Mouse (Mus musculus) c-Kit-negative CD71-positive TER-119-positive erythroid progenitor cells, embryonic 14.5 days (primary cell): ENCODE data around the gene Nrbp1.
A peak's percentile ranks its signal among the peaks of the same experiment; 100 is the strongest.
"Not testable (repeated sequence)": the region's sequence is repeated elsewhere in the genome, so short reads cannot be mapped to it uniquely, and the experiment has no call there.

ENCODE experiments used
- DNase-seq: peaks from one replicate; pipeline ENCODE4 v3.0.0-alpha.2; 2013; ENCODE audit warnings: low read depth, low spot score

Nrbp1 gene

DNA sequence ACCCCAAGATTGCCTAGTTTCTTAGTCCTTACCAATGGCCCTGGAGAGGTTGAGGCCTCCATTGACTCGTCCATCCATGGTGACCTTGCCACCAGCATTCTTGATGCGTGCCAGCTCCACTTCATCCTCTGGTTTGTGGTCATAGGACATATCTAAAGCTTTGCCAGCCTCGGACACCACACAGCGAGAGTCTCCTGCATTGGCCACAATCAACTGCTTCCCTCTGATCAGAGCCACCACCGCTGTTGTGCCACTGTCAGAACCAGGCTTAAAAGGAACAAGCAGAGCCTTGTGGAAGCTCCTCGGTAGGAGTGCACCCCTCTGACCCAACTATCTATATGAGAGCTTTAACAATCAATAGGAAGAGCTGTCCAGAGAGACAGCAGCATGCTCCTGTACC, 36.2 kb upstream of the Nrbp1 start:
- DNase-seq: no peak

DNA sequence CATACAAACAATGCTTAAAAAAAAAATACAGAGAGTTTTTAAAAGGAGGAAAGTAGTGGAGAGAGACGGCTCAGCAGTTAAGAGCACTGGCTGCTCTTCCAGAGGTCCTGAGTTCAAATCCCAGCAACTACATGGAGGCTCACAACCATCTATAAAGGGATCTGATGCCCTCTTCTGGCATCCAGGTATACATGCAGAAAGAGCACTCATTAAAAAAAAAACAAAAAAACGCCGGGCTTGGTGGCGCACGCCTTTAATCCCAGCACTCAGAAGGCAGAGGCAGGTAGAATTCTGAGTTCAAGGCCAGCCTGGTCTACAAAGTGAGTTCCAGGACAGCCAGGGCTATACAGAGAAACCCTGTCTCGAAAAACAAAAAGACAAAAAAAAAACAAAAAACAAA, 24.1 kb upstream of the Nrbp1 start:
- DNase-seq: not testable (repeated sequence)

DNA sequence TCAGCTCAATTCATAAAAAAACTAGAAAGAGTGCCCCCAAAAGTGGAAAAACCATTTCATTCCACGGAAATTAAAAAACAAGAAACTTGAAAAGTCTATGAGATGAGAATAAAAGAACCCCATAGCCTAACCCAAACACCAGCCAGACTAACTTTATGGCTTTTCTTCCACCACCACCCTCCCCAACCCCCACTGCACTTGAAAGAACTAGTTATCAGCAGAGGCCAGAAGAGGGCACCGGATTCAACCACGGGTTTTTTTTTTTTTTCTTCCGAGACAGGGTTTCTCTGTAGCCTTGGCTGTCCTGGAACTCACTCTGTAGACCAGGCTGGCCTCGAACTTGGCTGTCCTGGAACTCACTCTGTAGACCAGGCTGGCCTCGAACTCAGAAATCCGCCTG, 22.4 kb upstream of the Nrbp1 start:
- no peak for DNase-seq

DNA sequence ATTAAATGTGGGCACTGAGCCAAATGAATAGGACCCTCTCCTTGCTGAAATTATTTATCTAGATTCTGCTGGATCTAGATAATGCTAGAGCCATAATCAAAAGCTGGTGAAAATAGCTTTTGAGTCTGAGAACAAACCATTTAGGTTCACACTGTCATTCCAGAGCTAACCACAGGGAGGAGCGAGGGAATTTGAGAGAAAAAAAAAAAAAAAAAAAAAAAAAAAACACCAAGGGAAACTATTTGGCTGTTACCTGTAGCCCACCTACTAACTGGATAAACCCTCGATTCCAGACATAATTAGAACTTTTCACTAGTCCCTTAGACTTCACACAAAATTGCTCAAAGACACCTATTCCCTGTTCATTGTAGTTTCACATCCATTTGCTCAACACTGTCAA, 21.6 kb upstream of the Nrbp1 start:
- DNase-seq: peak; percentile 56

DNA sequence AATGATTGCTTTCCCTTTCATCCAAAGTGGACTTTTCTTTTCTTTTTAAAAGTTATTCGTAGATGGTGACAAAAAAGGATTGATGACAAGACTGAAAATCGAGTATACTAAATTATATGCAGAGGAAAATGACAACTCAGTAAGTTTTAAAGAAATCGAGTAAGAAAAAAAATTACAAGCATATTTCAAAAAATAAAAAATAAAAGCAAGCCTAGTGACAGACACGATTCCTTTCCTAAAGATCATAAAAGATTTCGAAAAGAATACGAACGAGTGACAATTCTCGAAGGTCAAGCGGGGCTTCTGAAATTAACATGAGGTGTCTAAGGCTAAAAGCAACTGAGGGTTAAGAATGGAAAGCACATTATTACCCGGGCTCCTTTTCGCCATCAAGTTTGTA, 21.2 kb upstream of the Nrbp1 start:
- DNase-seq: no peak

DNA sequence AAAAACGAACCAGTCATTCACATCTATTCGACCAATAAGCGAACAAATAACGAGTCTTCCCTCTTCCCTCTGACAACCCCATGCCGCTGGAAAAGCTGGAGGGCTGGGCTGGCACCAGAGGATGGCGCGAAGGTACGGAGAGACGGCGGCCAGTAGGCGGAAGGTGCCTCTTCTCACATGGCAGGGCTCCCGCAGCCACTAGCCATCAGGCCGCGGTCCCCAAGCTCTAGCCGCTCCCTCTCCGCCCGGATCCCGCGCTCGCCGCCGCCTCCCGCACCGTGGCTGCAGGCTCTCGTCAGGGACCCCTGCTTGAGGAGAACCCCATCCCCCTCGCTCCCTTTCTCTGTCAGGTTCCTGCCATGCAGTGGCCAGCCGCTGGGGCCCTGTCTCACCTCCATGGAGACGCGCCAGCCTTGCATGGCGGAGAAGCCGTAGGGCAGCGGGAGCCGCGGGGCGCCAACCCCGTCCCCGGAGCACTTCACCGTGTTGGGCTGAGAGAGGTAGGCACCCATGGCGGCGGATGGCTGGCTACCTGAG, 20.7 kb upstream of the Nrbp1 start:
- DNase-seq: peak; percentile 42

DNA sequence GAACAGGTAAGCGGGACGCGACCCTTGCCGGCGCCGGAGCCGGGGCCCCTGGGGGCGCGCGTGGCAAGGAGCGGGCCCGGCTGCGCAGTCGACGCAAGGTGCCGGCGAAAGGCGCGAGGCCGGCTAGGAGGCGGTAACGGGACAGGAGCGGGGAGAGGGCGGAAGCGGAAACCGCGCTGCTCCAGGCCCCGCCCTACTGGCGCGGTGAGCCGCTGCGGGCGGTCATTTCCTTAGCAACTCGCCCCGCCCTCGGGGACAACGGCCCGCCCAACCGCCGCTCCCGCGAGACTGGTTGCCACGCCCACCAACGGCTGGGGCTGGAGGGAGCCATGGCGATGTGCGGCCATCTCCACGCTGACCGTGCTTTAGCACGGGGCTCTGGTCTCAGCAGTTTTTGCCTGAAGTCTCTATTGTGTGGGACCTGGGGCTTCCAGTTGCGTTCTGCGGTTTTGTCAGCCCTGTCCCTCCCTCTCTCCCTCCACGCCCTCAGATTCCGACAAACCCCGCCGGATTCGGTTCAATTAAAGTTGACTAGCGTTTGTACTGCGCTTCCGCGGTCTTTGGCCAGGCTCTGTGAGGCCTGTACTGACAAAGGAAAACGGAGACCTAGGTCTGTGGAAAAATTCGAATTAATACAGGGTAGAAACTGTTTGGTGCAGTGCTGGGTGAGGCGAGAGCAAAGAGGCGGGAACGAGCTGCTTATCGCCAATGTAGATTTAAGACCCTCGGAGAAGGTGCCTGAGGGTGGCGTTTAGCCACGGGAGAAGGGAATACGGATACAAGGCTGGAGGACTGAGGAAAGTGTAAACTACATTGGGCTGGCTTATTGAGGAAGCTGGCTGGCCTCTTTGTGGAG, 20.0 kb upstream of the Nrbp1 start, which contains the start of gene Ppm1g:
Ppm1g (minus strand) TSS at position 240 of the 856 bp plus-strand sequence.
- DNase-seq: peak; percentile 94

DNA sequence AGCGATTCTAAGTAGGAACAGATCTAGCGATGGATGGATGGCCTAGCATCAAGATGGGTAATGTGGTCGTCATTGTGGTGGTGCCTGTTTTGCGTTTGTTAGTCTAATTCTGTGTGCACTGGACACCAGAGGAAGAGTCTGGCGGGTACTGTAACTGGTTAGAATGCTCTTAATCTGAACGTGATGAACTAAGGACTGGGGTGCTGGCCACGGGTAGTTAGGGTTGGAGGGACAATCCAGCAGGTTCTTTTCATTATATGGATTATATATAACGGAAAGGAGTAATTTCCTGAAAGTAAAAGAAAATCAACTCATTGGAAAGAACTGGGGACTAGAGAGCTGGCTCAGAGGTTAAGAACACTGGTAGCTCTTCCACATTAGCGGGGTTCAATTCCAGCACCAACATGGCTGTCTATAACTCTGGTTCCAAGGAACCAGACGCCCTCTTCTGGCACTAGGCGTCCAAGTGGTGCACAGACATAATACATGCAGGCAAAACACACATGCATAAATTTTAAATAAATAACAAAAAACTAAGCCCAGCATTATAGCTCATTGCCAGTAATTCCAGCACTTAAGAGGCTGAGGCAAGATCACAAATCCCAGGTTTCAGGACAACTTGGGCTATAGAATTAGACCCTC, 19.2 kb upstream of the Nrbp1 start:
- peak; percentile 60 for DNase-seq

DNA sequence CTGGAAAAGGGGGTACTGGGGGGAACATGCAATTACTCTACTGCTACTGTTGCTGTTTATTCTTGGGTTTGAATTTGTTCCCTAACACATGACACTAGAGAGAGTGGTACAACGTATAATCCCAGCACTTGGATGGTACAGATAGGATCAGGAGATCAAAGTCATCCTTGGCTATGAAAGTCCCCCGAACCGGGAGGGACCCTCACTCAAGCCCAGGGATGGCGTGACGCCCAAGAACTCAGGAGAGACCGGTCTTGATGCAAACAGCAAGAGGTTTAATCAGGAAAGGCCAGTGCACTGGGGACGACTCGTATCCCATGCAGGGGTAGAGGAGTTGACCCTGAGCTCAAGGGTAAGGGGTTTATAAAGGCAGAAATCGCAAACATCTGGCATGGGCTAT, 18.0 kb upstream of the Nrbp1 start:
- DNase-seq: no peak

DNA sequence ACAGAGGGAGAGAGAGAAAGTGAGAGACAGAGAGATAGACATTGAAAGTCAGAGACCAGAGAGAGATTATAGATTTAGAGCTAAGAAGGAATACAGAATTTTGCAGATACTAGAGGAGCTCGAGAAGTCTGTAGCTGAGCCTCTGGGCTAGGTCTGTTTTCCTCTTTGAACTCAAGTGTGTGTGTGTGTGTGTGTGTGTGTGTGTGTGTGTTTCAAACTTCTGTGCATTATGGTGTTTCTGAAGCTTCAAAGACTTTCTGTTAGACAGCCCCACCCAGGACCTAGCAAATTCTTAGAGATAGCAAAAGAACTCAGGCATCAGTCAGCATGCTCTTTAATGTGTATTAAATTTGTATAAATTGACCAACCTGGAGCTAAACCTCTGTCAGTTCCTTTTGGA, 14.0 kb upstream of the Nrbp1 start:
- DNase-seq: no peak

DNA sequence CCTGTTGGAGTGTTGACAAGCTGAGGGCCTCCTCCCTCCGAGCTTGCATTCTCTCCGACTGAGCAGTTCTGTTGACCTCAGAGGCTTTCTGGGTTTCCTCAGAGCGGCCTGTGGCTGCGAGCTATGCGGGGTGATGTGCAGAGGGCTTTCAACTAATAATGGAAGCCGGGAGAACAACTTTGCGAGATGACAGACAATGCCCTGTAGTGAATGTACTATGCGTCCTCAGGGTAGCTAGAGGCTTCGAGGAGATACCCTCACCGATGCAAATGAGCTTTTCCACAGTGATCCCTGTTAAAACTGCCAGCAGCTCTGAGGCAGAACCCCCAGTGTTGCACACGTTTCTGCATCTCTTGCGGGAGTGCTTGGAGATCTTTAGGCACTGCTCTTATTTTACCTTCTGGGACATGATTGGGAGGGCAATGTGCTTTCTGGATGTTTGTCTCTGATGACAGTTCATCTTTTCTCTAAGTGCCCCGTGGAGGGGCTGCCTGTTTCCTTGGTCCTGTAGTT, 914 bp downstream of the Nrbp1 start:
- no peak for DNase-seq

DNA sequence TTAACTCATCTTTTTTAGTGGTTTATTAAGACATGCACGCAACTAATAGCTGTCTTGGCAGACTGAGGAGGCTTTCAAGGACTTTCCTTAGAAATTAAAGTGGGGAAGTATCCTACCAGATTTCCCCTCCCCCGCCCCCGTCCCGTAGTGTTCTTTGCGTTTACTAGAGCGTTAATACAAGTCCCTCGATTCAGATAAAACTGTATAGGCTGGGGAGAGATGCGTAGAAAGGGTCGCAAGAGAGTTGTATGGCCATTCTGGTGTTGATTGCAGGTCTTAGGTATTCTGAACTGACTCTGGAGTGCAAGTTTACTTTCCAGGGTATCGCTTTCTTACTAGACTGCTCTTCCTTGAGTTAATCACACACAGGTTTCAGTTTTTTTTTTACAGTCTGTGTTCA, 1.5 kb downstream of the Nrbp1 start:
- DNase-seq: peak; percentile 5

DNA sequence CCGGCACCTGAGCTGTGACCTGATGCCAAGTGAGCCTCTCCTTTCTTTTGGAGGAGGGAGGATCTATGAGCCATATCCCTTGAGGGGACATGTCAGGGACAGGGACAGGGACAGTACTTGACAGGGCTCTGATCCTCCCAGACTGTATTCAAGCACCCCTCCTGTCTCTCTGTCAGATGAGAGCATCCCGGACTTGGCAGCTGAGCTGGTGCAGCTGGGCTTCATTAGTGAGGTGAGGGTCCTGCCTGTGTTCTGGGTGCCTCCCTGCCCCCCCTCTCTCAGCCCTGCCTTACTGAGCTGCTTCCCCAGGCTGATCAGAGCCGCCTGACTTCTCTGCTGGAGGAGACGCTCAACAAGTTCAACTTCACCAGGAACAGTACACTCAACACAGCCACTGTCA, 10.1 kb downstream of the Nrbp1 start:
- no peak for DNase-seq

DNA sequence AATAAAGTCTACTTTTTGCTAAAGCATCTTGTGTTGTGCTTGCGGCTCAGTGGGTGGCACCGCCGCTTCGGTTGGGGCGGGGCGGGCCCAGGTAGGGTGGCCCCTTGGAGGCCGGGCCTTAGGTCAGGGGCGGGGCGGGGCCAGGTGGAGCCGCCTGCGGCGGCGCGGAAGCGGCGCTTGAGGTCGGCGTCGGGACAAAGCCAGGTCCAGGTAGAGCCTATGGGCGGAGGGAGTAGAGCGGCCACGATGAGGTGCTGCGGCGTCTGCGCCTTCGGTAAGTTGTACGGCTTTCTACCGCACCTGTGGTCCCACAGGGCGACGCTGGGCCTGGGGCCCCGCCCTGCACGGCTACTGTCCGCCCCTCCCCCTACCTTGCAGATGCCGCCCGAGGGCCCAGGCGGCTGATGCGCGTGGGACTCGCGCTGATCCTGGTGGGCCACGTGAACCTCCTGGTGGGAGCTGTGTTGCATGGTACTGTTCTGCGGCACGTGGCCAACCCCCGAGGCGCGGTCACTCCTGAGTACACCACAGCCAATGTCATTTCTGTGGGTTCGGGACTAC, 11.0 kb downstream of the Nrbp1 start, which contains the start of gene Krtcap3:
Krtcap3 (plus strand) TSS at position 151 of the 561 bp plus-strand sequence.
- no peak for DNase-seq

DNA sequence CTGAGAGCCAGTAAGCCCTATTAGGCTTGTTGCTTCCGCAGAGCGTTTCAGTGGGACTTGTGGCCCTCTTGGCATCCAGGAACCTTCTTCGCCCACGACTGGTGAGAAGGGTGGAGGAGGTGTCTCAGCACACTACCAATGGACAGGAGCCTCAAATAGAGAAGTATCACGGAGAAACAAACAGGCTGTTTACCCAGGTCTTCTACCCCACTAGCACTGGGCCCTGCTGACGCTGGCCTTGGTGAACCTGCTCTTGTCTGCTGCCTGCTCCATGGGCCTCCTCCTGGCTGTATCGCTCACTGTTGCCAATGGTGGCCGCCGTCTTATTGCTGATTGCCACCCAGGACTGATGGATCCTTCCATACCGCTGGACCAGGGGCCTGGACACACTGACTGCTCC, 11.5 kb downstream of the Nrbp1 start:
- no peak for DNase-seq

DNA sequence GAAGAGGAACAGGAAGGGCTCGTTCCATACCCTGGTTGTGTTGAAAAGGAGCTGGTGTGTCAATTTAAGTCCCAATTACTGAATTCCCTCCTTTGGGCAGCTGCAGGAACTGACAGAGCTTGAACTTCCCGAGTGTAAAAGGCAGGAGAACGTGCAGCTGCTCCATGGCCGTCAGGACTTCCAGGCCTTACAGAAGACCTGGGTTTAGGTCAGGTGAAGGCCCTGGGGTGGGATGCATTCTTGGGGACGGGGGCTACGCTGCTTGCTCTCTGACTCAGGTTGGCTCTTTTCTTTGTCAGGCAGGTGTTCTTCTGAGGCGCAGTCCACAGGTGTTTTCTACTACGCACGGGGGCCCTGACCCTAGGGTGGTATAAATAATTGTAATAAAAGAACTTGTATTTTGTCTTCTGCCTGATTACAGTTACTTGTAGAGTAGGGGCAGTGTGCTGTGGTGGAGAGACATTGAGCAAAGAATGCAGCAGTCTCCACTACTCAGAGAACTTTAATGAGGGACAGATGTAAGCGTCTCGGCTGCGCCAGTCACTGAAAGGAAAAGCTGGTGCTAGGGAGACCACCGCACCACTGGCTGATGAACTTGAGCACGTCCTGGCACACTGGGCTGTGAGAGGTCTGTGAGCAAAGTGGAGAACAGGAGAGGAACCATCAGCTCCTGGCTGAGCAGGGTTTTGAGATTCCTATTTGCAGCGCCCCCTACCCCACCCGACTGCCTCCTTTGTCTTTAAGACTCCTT, 12.3 kb downstream of the Nrbp1 start:
- DNase-seq: no peak

DNA sequence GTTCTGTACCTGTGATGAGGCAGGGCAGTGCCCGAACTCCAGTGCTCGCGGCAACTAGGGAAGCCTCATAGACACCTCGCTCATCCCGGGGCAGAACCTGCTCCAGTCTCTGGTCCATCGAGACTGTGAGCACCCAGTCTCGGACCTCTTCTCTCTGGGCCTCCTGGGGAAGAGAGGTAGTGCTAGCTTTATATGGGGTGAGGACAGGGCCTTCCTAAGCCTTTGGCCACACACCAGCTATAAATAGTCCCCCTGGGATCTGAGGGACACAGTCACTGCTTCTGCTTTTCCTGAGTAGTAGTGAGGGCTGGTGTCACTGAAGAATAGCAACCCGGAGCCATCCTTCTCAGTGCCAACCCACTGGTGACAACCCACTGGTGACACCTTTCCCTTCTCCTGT, 13.1 kb downstream of the Nrbp1 start:
- no peak for DNase-seq

DNA sequence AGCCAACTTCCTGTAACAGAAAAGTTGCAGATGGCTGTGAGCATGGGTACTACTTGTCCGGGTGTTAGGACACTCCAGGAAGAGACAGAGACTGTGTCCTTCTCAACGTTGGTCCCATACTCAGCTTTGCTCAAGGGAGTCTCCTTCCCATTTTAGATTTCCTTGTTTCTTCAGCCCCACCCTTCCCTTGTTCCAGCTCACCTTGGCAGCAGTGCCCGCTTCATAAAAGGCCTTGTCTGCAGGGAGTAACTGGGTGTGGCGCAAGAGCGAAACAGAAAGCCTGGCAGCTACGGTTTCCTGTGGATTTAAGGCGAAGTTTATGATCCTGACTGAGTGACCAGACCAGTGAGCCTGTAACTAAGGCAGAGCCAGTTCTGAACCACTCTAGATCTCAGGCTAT, 13.8 kb downstream of the Nrbp1 start:
- DNase-seq: no peak

DNA sequence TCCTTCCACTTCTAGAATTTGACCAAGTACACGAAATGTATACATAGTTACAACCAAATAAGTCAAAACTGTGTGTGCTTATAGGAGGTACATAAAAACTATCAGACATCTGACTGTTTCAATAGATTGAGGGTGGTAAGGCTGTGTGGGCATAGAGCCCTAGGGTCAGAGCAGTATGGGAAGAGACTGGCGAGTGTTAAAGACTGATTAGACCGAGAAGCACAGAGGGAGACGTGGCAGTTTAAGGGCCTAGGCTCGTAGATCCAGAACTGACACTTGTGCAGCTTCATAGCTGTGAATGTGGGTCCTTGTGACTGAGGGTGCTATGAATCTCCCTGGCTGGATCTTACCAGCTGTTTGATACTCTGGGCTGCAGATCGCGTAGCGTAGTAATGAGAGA, 14.2 kb downstream of the Nrbp1 start:
- DNase-seq: no peak

DNA sequence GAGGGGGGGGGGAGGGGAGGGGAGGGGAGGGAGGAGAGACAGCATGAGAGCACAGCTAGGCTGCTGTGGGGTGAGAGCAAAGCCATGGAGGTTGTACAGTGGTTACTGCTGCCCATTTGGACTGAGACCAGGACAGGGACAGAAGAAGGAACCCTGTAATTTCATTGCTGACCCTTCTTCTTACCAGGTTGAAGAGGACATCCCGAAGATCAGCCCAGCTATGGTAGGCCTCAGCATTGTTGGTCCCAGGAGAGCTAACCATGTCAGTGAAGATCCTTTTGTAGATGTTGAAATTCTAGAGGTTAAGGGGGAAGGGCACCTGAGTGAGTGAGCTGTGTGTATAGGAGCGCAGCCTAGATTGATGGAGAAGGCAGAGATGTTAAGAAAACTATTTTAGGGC, 14.7 kb downstream of the Nrbp1 start:
- DNase-seq: no peak

DNA sequence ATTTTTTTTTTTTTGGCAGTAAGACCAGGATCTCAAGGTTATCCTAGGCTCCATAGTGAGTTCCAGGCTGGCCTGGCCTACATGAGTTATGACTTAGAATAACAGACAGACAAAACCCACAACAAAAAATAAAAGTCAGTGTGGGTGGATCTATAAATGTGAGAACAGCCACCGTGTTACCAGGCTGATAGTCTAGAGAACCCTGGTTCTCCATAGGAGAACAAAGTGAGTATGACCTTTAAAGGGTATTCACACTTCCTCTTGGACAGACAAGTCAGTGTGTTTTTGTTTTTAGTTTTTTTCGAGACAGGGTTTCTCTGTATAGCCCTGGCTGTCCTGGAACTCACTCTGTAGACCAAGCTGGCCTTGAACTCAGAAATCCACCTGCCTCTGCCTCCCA, 15.3 kb downstream of the Nrbp1 start:
- DNase-seq: no peak

DNA sequence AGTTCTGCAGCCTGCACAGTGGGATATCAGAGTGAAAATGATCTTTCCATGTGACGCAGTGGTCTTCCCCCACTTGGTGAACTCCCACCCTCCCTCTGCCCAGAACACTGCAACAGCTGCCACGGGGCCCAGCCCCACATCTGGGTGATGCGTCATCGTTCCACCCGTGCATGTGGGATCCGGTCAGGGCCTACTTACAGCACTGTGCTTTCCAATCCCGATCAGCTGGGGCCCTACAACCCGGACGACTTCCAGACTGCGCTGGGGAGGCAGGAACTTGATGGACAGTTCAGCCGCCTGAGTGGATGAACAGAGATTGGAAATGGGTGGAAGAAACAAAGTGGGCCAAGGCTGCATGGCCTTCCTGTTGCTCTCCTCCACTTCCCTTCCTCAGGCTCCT, 17.0 kb downstream of the Nrbp1 start:
- DNase-seq: no peak
